Comparison of ENCODE assay signal across 12 mouse cellular contexts in the genomic region with DNA sequence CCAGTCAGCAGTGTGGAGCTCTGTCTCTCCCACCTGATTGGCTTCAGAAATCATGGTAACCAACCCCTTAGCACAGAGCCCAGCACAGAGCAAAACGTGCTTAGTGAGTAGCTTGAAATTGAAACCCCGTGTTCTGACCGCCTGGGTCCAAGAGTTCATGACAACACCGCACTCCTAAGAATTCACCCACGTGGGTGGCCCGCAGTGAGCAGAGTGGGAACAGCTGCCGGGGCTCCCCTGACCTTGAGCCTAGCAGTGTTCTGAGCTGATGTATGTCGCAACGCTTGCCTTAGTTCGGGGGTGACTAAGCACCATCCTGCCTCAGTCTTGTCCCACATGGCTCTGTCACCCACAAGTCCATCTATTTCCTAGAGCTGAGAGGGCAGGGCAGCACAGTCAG. TPM values are rescaled to one million over a fixed set of nuclear protein-coding genes. Genes with fewer than 3 reads are reported as not detected.
DNase-seq lines count a peak whose midpoint lies in the region; ATAC-seq and TF ChIP-seq lines count a peak whose summit lies in the region.
"Had no signal": no experiment of that assay in that cellular context is flagged by ENCODE, and none has a peak within 500 bp of the region (broad histone marks: within the 10 kb centered on the region; RNA-seq: fewer than 3 reads in every experiment).

No protein-coding gene starts in this region.

- H3K4me3 ChIP-seq in lung, adult 2 months (replicated peaks; ENCODE audit: extremely low read depth, low read depth, low read length): no peak overlapping the region
- H3K4me3 ChIP-seq in embryonic facial prominence, embryonic 10.5 days: no peak overlapping the region
- no peak overlapping the region for H3K4me3 ChIP-seq in lung, embryonic 14.5 days (ENCODE audit: low read depth, low read length)
- no peak overlapping the region for H3K4me3 ChIP-seq in stomach, postnatal 0 days (ENCODE audit: low read depth, low read length)
- H3K4me3 ChIP-seq: embryonic facial prominence, embryonic 15.5 days; midbrain, embryonic 13.5 days had no signal

- TF ChIP-seq EP300 in stomach, postnatal 0 days (optimal IDR thresholded peaks at IDR 0.05): no peak

- H3K4me2 ChIP-seq in lung, embryonic 14.5 days: no peak overlapping the region
- no peak overlapping the region for H3K4me2 ChIP-seq in stomach, postnatal 0 days (replicated peaks; ENCODE audit: low read depth)
- H3K4me2 ChIP-seq: embryonic facial prominence, embryonic 15.5 days; midbrain, embryonic 13.5 days had no signal

- H3K27me3 ChIP-seq in embryonic facial prominence, embryonic 10.5 days (replicated peaks; ENCODE audit: low read depth, poor library complexity, severe bottlenecking): peaks cover 13% of the 10 kb centered on the region
- H3K27me3 ChIP-seq in lung, embryonic 14.5 days (ENCODE audit: insufficient read depth, low read length): peaks cover 10% of the 10 kb centered on the region; the same call in 1 of the 2 replicates
- no peaks in the 10 kb centered on the region for H3K27me3 ChIP-seq in stomach, postnatal 0 days (ENCODE audit: control insufficient read depth, insufficient read depth, low read length)

- intact Hi-C loops in left cerebral cortex, postnatal 36 days (cut with DNase I): loop anchor here (10.0 kb wide), 1 partner anchor 354 kb away; no protein-coding TSS in a partner anchor

- no peak overlapping the region for H3K27ac ChIP-seq in embryonic facial prominence, embryonic 10.5 days (replicated peaks)
- no peak overlapping the region for H3K27ac ChIP-seq in lung, embryonic 14.5 days (ENCODE audit: low read depth)
- H3K27ac ChIP-seq in stomach, postnatal 0 days (replicated peaks): no peak overlapping the region
- H3K27ac ChIP-seq: embryonic facial prominence, embryonic 15.5 days; midbrain, embryonic 13.5 days had no signal

- TF ChIP-seq POLR2A in lung, adult 2 months (IDR thresholded peaks at IDR 0.05; ENCODE audit: borderline replicate concordance, extremely low read depth, low read depth, low read length): no peak

- peaks cover 9% of the 10 kb centered on the region for H3K4me1 ChIP-seq in lung, adult 2 months (ENCODE audit: control insufficient read depth, insufficient read depth, low read length)
- peaks cover 26% of the 10 kb centered on the region for H3K4me1 ChIP-seq in embryonic facial prominence, embryonic 10.5 days
- no peaks in the 10 kb centered on the region for H3K4me1 ChIP-seq in lung, embryonic 14.5 days (ENCODE audit: insufficient read depth)
- H3K4me1 ChIP-seq in stomach, postnatal 0 days (replicated peaks; ENCODE audit: control insufficient read depth, insufficient read depth): no peaks in the 10 kb centered on the region

- no peaks in the 10 kb centered on the region for H3K9me3 ChIP-seq in embryonic facial prominence, embryonic 10.5 days
- H3K9me3 ChIP-seq in lung, embryonic 14.5 days (ENCODE audit: low read depth, low read length): no peaks in the 10 kb centered on the region
- H3K9me3 ChIP-seq in stomach, postnatal 0 days (ENCODE audit: control insufficient read depth, low read length): no peaks in the 10 kb centered on the region
- H3K9me3 ChIP-seq: embryonic facial prominence, embryonic 15.5 days; midbrain, embryonic 13.5 days had no signal

- no peaks in the 10 kb centered on the region for H3K36me3 ChIP-seq in embryonic facial prominence, embryonic 10.5 days (replicated peaks)
- no peaks in the 10 kb centered on the region for H3K36me3 ChIP-seq in lung, embryonic 14.5 days (ENCODE audit: insufficient read depth)
- no peaks in the 10 kb centered on the region for H3K36me3 ChIP-seq in stomach, postnatal 0 days (ENCODE audit: control insufficient read depth, insufficient read depth, low read length)
- H3K36me3 ChIP-seq: embryonic facial prominence, embryonic 15.5 days; midbrain, embryonic 13.5 days had no signal

- 56% methylated on average over 10 of the region's 10 CpGs for WGBS in lung, adult 2 months
- WGBS in embryonic facial prominence, embryonic 10.5 days: 53% methylated on average over 10 of the region's 10 CpGs
- 31% methylated on average over 10 of the region's 10 CpGs for WGBS in lung, embryonic 14.5 days
- 50% methylated on average over 10 of the region's 10 CpGs for WGBS in stomach, postnatal 0 days

- no peak for ATAC-seq in lung, embryonic 14.5 days (ENCODE audit: insufficient read depth)
- ATAC-seq in stomach, postnatal 0 days (ENCODE audit: low FRiP score, low TSS enrichment): peak; percentile 27; the same call in 1 of the 2 replicates
- ATAC-seq: inflammation-experienced regulatory T-cells, adult 6 months; midbrain, embryonic 13.5 days had no signal

- no peak for TF ChIP-seq CTCF in lung, adult 2 months (IDR thresholded peaks at IDR 0.05; ENCODE audit: insufficient read depth, low read length)
- TF ChIP-seq CTCF in lung, embryonic 14.5 days (IDR thresholded peaks at IDR 0.05; ENCODE audit: low read depth): no peak
- TF ChIP-seq CTCF in stomach, postnatal 0 days (IDR thresholded peaks at IDR 0.05; ENCODE audit: low read depth): no peak

- no peak overlapping the region for H3K9ac ChIP-seq in lung, embryonic 14.5 days
- H3K9ac ChIP-seq in stomach, postnatal 0 days (ENCODE audit: low read length): no peak overlapping the region
- H3K9ac ChIP-seq: embryonic facial prominence, embryonic 15.5 days; midbrain, embryonic 13.5 days had no signal

- peak; percentile 38 to 56 for DNase-seq in lung, adult 18-20 months
- DNase-seq in lung, adult 2 months: no peak
- peak; percentile 56 for DNase-seq in embryonic facial prominence, embryonic 10.5 days (ENCODE audit: low spot score)
- DNase-seq in lung, embryonic 14.5 days: peak; percentile 47
- peak; percentile 38 for DNase-seq in stomach, postnatal 0 days (ENCODE audit: low spot score)
- DNase-seq in cerebellum, postnatal 4 days (ENCODE audit: low spot score in 2 of 2): no peak
- DNase-seq in left cerebral cortex, postnatal 36 days (ENCODE audit: low spot score in 2 of 2): no peak
- DNase-seq in layer of hippocampus, postnatal 14 days (ENCODE audit: low spot score in 2 of 2): no peak
- DNase-seq: cerebellum, adult 11 months had no signal

RNA-seq across cellular contexts. Expression of a gene that starts 2.9 kb away (rescaled TPM):
- polyA plus RNA-seq in lung, adult 2 months (2012; rRNA removed): 5.0 and 5.4 TPM in 2 replicates
- polyA plus RNA-seq in embryonic facial prominence, embryonic 10.5 days (2016; fragmentation: Nextera tagmentation; extraction: Ambion mirVana): 3.2 and 4.0 TPM in 2 replicates
- polyA plus RNA-seq in lung, embryonic 14.5 days (2014; fragmentation: Nextera tagmentation; extraction: Ambion mirVana): 3.2 and 3.9 TPM in 2 replicates
- polyA plus RNA-seq in stomach, postnatal 0 days (2015; fragmentation: Nextera tagmentation; extraction: Ambion mirVana): 22.0 and 22.2 TPM in 2 replicates
- 10 to 100 TPM; 22.1 to 23.3 TPM for total RNA-seq in left cerebral cortex, postnatal 36 days (2021)
- 10 to 100 TPM; 44.5 to 48.3 TPM for total RNA-seq in layer of hippocampus, postnatal 14 days (2021)

RNA-seq across cellular contexts. Expression of a gene that starts 44.5 kb away (rescaled TPM):
- 20.4 and 21.6 TPM in 2 replicates for polyA plus RNA-seq in lung, adult 2 months (2012; rRNA removed)
- polyA plus RNA-seq in embryonic facial prominence, embryonic 10.5 days (2016; fragmentation: Nextera tagmentation; extraction: Ambion mirVana): 296 and 321 TPM in 2 replicates
- polyA plus RNA-seq in lung, embryonic 14.5 days (2014; fragmentation: Nextera tagmentation; extraction: Ambion mirVana): 213 and 214 TPM in 2 replicates
- polyA plus RNA-seq in stomach, postnatal 0 days (2015; fragmentation: Nextera tagmentation; extraction: Ambion mirVana): 78.4 and 79.2 TPM in 2 replicates
- 10 to 100 TPM; 78.8 to 84.4 TPM for total RNA-seq in left cerebral cortex, postnatal 36 days (2021)
- 10 to 100 TPM; 73.5 to 76.9 TPM for total RNA-seq in layer of hippocampus, postnatal 14 days (2021)

RNA-seq across cellular contexts. Expression of a gene that starts 47.4 kb away (rescaled TPM):
- polyA plus RNA-seq in lung, adult 2 months (2012; rRNA removed): 7.2 and 7.5 TPM in 2 replicates
- polyA plus RNA-seq in embryonic facial prominence, embryonic 10.5 days (2016; fragmentation: Nextera tagmentation; extraction: Ambion mirVana): 43.6 and 44.2 TPM in 2 replicates
- 19.2 and 20.4 TPM in 2 replicates for polyA plus RNA-seq in lung, embryonic 14.5 days (2014; fragmentation: Nextera tagmentation; extraction: Ambion mirVana)
- 18.1 and 19.4 TPM in 2 replicates for polyA plus RNA-seq in stomach, postnatal 0 days (2015; fragmentation: Nextera tagmentation; extraction: Ambion mirVana)
- total RNA-seq in left cerebral cortex, postnatal 36 days (2021): 100 to 1,000 TPM; 384 to 468 TPM
- 100 to 1,000 TPM; 170 to 195 TPM for total RNA-seq in layer of hippocampus, postnatal 14 days (2021)

Comparison
In these comparisons a context has a peak if more than half of its experiments do, and no peak if none do; other contexts are left out.
1. DNase-seq: peak in lung, adult 18-20 months (2 of 2), embryonic facial prominence, embryonic 10.5 days (single experiment), lung, embryonic 14.5 days (single experiment) and stomach, postnatal 0 days (single experiment); none in lung, adult 2 months (single experiment), cerebellum, postnatal 4 days (0 of 2), left cerebral cortex, postnatal 36 days (0 of 2) and layer of hippocampus, postnatal 14 days (0 of 2).